Mouse (Mus musculus) liver, postnatal 0 days (tissue): ENCODE results near the gene Itga5. TPM values are rescaled to one million over a fixed set of nuclear protein-coding genes. Genes with fewer than 3 reads are reported as not detected.
A peak's percentile ranks its signal among the peaks of the same experiment; 100 is the strongest.

Experiments used
- ATAC-seq: fragments of 200-750 bp; cut with Nextera tagmentation; 2 replicates; pipeline ENCODE4 v1.8.0; 2017; ENCODE audit warnings: mild to moderate bottlenecking, moderate library complexity
- DNase-seq: peaks from one replicate; pipeline ENCODE4 v3.0.0-alpha.2; 2016
- H3K27ac ChIP-seq: fragments of 300-500 bp; sonication (generic); 2 replicates; pipeline ENCODE4 v1.5.1; 2014; ENCODE audit warnings: antibody characterized with exemption, moderate library complexity, mild to moderate bottlenecking, low read depth
- H3K27me3 ChIP-seq: fragments of 300-500 bp; sonication (generic); 2 replicates; pipeline ENCODE4 v1.6.1; 2014; ENCODE audit warnings: low read length, control low read depth, mixed read lengths; ENCODE audit not compliant: insufficient read depth
- H3K36me3 ChIP-seq: fragments of 300-500 bp; sonication (generic); replicated peaks from 2 replicates; pipeline ENCODE4 v1.6.1; 2014; ENCODE audit warnings: mild to moderate bottlenecking, control low read depth, low read length, moderate library complexity, mixed read lengths; ENCODE audit not compliant: insufficient read depth
- H3K4me1 ChIP-seq: fragments of 300-500 bp; sonication (generic); 2 replicates; pipeline ENCODE4 v1.6.1; 2014; ENCODE audit warnings: antibody characterized with exemption, mild to moderate bottlenecking, control low read depth; ENCODE audit not compliant: insufficient read depth
- H3K4me2 ChIP-seq: fragments of 300-500 bp; sonication (generic); 2 replicates; pipeline ENCODE4 v1.6.1; 2014; ENCODE audit warnings: low read depth, mild to moderate bottlenecking, low read length, moderate library complexity, mixed read lengths
- H3K4me3 ChIP-seq: fragments of 300-500 bp; sonication (generic); 2 replicates; pipeline ENCODE4 v1.5.1; 2014; ENCODE audit warnings: low read depth, low read length
- H3K9ac ChIP-seq: fragments of 300-500 bp; sonication (generic); replicated peaks from 2 replicates; pipeline ENCODE4 v1.6.1; 2014; ENCODE audit warnings: mild to moderate bottlenecking, moderate library complexity
- H3K9me3 ChIP-seq: fragments of 300-500 bp; sonication (generic); 2 replicates; pipeline ENCODE4 v1.6.1; 2016; ENCODE audit warnings: mild to moderate bottlenecking, control low read depth, low read length, mixed read lengths
- CTCF ChIP-seq: sonication (generic); IDR thresholded peaks from 2 replicates; pipeline ENCODE4 v1.5.1; 2016; ENCODE audit warnings: antibody characterized with exemption, low read depth
- EP300 ChIP-seq: IDR thresholded peaks from 2 replicates; pipeline ENCODE4 v1.6.1; 2016; ENCODE audit warnings: antibody characterized with exemption, low read depth, mild to moderate bottlenecking
- WGBS: fragments of 180-500 bp; shearing (Covaris S2); extraction: QIAGEN DNeasy Blood & Tissue Kit; methylation state at CpG from one replicate; pipeline ENCODE4 v1.1.7; 2014; ENCODE audit not compliant: insufficient replicate concordance; 5-methylcytosine and 5-hydroxymethylcytosine counted together
- polyA plus RNA-seq: library from polyadenylated mRNA; unstranded; fragments of >200 nt; fragmentation: Nextera tagmentation; extraction: Ambion mirVana; gene quantifications from 2 replicates; pipeline ENCODE4 v1.2.1, GENCODE M21; 2015

Gene Itga5
- polyA plus RNA-seq, 1 experiment from 2014 or later = 16.0 TPM

DNA sequence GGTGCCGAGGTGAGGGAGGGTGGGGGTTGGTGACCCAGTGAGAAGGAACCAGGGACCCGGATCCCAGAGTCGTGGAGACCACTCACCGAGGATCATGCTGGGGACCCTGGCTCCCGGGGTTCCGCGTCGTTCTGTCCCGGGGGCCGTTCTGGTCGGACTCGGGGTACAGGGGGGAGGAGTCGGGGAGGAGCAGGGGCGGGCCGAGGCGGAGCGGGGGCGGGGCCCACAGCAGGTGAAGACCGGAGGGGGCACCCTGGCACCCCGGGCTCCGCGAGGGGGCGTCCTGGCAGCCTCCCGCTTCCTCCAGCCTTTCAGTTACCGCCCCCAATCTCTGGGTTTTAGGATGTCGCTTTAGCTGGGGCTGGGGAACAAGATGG, 26.6 kb downstream of the Itga5 start, which contains the start of gene Zfp385a:
Gene Zfp385a (minus strand): TSS at position 133 of the 377 bp plus-strand sequence.
- TF ChIP-seq EP300 (no peak), CTCF (peak; percentile 36; the same call in 1 of the 2 replicates)
- Histone ChIP-seq H3K4me1 (peaks cover 21% of the 10 kb centered on the region), H3K27me3 (peaks cover 32% of the 10 kb centered on the region), H3K36me3 (peaks cover 12% of the 10 kb centered on the region), H3K9ac (peak within 1 kb of the TSS; percentile 53), H3K9me3 (no peaks in the 10 kb centered on the region), H3K27ac (no peak within 1 kb of the TSS), H3K4me2 (peak within 1 kb of the TSS; percentile 94), H3K4me3 (peak within 1 kb of the TSS; percentile 71)
- DNase-seq = peak; percentile 78
- ATAC-seq = peak; percentile 66
- WGBS = under 1% methylated on average over 17 of the region's 26 CpGs

DNA sequence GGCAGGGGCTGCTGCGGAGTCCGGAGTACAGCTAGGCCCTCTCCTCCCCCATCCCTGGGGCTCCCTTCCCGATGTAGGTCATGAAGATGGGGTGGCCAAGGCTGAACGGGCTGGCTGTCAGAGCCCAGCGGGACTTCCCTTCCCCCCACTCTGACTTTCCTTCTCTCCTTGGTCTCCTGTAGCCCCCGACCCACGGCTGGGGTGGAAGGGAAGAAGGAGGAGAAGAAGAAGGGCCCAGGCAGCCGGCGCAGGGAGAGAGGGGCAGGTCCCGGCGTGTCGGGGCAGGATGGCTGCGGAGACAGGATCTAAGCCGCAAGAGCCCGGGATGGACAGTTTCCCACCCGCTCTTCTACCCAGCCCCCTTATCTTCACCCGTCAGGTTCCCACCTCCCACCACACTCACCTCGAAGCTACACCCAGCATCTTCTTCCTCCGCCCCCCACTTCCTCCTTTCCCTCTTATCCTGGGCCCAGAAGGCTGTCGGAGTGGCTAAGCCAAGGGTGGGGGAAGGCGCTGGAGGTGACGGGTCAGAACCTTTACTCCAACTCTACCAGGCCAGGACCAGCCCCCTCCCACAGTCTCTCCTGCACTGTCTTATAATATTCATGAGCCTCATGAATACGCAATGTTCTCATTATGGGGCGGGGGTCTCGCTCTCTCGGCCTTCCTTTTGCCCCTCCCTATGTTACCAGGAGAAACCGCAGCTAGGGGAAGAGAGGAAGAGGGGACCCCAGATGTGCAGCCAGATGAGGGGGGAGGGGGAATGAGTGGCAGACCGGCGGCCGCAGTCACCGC, 27.2 kb downstream of the Itga5 start:
- Histone ChIP-seq H3K36me3 (peaks cover 6% of the 10 kb centered on the region), H3K4me2 (peak overlapping the region; percentile 94), H3K9me3 (no peaks in the 10 kb centered on the region), H3K9ac (peak overlapping the region; percentile 53), H3K4me1 (peaks cover 25% of the 10 kb centered on the region), H3K27ac (no peak overlapping the region), H3K27me3 (peaks cover 32% of the 10 kb centered on the region), H3K4me3 (peak overlapping the region; percentile 71)
- peak; percentile 62 for ATAC-seq
- no peak for DNase-seq
- 6% methylated on average over 26 of the region's 31 CpGs for WGBS
- TF ChIP-seq EP300 (peak; percentile 27; the same call in 1 of the 2 replicates), CTCF (no peak)

DNA sequence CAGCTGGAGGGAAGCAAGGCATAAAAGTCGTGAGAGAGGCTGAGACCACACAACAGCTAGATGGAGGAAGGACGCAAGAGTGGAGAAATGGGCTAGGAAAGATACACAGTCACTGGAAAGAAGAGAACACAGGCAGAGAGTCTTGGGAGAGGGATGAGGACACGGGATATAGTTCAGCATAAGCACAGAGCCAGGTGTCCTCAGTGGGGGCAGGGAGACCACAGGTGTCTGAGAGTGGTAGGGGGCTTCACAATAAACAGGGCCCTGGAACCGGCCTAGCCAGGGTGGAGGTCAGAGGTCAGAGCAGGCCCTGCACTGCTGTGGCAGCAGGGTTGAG, 27.8 kb downstream of the Itga5 start:
- H3K4me2 ChIP-seq = peak overlapping the region; percentile 94
- H3K9ac ChIP-seq = peak overlapping the region; percentile 53
- no peak for ATAC-seq
- no peak for TF ChIP-seq EP300
- DNase-seq = no peak
- peaks cover under 1% of the 10 kb centered on the region; the same call in 1 of the 2 replicates for H3K36me3 ChIP-seq
- peaks cover 30% of the 10 kb centered on the region for H3K4me1 ChIP-seq
- H3K9me3 ChIP-seq = no peaks in the 10 kb centered on the region
- H3K4me3 ChIP-seq = peak overlapping the region; percentile 71
- WGBS = 32% methylated on average over 4 of the region's 4 CpGs
- H3K27ac ChIP-seq = no peak overlapping the region
- peaks cover 32% of the 10 kb centered on the region for H3K27me3 ChIP-seq

DNA sequence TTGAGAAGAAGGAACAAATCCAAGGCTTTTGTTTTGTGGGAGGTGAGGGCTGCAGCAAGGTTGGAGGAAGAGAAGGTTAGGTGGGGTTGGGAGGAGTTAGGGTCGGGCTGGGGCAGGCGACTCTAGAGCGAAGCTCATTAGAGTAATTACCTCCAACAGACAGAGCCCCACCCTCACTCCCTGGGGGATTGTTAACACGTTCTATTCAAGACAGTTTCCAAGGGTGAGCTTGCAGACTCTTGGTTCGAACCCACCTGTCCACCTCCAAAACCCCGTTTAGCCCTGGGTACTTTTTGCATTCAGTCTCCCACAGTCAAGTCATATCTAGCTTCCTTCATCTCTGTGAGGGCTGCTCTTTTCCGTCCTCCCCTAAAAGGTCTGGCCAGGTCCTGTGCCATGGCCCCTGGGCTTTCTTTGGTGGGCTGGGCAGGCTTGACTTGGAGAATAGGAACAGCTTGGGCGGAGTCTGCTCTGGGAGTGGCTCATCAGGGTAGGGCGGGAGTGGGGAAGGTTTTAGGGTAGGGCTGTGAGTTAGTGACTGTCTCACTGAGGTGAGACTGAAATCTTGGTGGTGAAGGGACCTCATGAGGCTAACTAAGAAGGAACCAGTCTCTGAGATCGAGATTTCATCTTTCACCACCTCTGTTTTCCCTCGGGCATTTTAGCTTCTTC, 29.4 kb downstream of the Itga5 start:
- TF ChIP-seq CTCF = no peak
- no peak for TF ChIP-seq EP300
- 41% methylated on average over 11 of the region's 11 CpGs for WGBS
- H3K4me2 ChIP-seq = no peak overlapping the region
- H3K9me3 ChIP-seq = no peaks in the 10 kb centered on the region
- no peak for DNase-seq
- no peak for ATAC-seq
- no peak overlapping the region for H3K27ac ChIP-seq
- H3K27me3 ChIP-seq = peaks cover 32% of the 10 kb centered on the region
- H3K4me3 ChIP-seq = no peak overlapping the region
- no peaks in the 10 kb centered on the region for H3K36me3 ChIP-seq
- H3K9ac ChIP-seq = no peak overlapping the region
- peaks cover 32% of the 10 kb centered on the region for H3K4me1 ChIP-seq

DNA sequence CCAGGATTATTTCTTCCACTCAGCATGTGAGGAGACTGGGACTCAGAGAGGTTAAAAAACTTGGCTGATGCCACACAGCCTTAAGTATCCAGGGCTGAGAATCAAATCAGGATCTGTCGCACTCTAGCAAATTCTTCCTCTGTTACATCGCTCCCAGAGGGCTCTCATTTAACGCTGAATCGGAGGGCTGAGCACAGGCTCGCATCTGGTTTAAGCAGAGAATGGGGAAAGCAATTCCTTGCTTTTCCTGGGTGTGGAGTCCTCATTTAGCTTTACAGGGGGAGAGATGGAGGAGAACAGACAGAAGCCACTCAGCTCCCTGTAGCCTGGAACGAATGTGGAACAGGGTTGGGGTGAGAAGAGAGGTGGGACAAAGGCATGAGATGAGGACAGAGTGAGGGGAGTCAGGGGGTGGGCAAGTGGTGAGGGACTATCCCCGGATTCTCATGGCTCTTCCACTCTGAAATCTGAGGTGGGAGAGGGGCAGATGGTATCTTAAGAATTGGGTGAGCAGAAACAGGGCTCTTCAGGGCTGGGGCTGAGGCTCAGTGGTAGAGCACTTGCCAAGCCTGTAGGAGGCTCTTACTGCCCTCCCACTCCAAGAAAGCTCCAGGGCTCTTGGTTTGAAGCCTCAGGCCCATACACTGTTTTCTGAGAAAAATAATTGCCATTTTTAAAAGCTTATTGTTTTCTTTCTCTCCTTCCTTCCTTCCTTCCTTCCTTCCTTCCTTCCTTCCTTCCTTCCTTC, 30.9 kb downstream of the Itga5 start:
- no peak for DNase-seq
- peaks cover 21% of the 10 kb centered on the region for H3K27me3 ChIP-seq
- H3K9me3 ChIP-seq = no peaks in the 10 kb centered on the region
- TF ChIP-seq EP300 (no peak), CTCF (no peak)
- no peaks in the 10 kb centered on the region for H3K36me3 ChIP-seq
- H3K4me1 ChIP-seq = peaks cover 32% of the 10 kb centered on the region
- ATAC-seq = no peak
- WGBS = 65% methylated on average over 7 of the region's 7 CpGs
- no peak overlapping the region for H3K9ac ChIP-seq
- H3K27ac ChIP-seq = no peak overlapping the region
- no peak overlapping the region for H3K4me2 ChIP-seq
- H3K4me3 ChIP-seq = no peak overlapping the region

DNA sequence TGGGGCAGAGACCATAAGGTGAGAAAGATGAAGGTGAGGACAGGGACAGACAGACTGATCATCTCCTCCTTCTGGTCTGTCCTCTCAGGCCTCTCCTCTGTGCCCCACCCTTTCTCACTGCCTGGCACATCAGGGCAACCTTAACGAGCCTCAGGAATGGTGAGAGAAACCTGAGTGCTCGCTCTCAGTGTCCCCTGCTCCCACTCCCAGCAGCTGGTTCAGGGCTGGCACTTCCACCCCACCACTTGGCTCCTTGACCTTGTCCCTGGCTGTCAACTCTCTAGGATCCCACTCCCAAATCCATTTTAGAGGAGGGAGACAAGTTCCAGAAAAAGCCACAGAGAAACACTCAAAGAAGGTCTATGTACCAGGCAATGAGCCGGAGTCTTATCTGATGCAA, 31.5 kb downstream of the Itga5 start:
- TF ChIP-seq CTCF (no peak), EP300 (no peak)
- no peak overlapping the region for H3K27ac ChIP-seq
- ATAC-seq (no peak), DNase-seq (no peak)
- no peaks in the 10 kb centered on the region for H3K36me3 ChIP-seq
- 62% methylated on average over 3 of the region's 3 CpGs for WGBS
- no peak overlapping the region for H3K9ac ChIP-seq
- H3K4me2 ChIP-seq = no peak overlapping the region
- H3K27me3 ChIP-seq = peaks cover 16% of the 10 kb centered on the region; the same call in 1 of the 2 replicates
- H3K4me3 ChIP-seq = no peak overlapping the region
- no peaks in the 10 kb centered on the region for H3K9me3 ChIP-seq
- peaks cover 28% of the 10 kb centered on the region for H3K4me1 ChIP-seq
